Mouse (Mus musculus): ENCODE measurements at regions not wholly inside any gene's neighbourhood (a gene's known extent, or its start where the extent isn't known, plus 50 kb on each side); places are given as distances from the start of the nearest gene placed in this dataset.

- TF ChIP-seq GATA2 (IDR thresholded peaks at IDR 0.05; ENCODE audit: borderline replicate concordance, low read depth, low read length) (no peak), CTCF (IDR thresholded peaks at IDR 0.05; ENCODE audit: low read depth, low read length) (no peak), GATA1 (IDR thresholded peaks at IDR 0.05; ENCODE audit: borderline replicate concordance, low read length) (no peak), TAL1 (conservative IDR thresholded peaks at IDR 0.05; ENCODE audit: low read depth, low read length) (no peak)
Measured at GRCm38 (mm10) chr12:37014401-37014800, 93.9 kb upstream of the Meox2 start.

All from G1E (cell line).